Mouse (Mus musculus) kidney, postnatal 4 days (tissue): Measurements from ENCODE around the gene Prr15.
A peak's percentile ranks its signal among the peaks of the same experiment; 100 is the strongest.

Experiments
- DNase-seq, 2 experiments: peaks; one replicate each; pipeline ENCODE4 v3.0.0; 2021; ENCODE audit warnings: mixed read lengths in 2 of 2

The Prr15 gene

GRCm38 (mm10) chr6:54332203-54332602 lies 6.6 kb downstream of the Prr15 start:
- peak; percentile 20 to 40 for DNase-seq

- DNase-seq: peak; percentile 19 to 37
Measured at GRCm38 (mm10) chr6:54333116-54333651, 7.5 kb downstream of the Prr15 start.

- peak in 1 of 2 experiments; percentile 17 for DNase-seq
Measured at GRCm38 (mm10) chr6:54333652-54334396, 8.2 kb downstream of the Prr15 start.

GRCm38 (mm10) chr6:54337321-54337720 lies 11.7 kb downstream of the Prr15 start:
- no peak for DNase-seq

- DNase-seq: no peak
Measured at GRCm38 (mm10) chr6:54341133-54341532, 15.5 kb downstream of the Prr15 start.

- DNase-seq: no peak
Measured at GRCm38 (mm10) chr6:54342223-54342622, 16.6 kb downstream of the Prr15 start.

- peak; percentile 12 to 45 for DNase-seq
Measured at GRCm38 (mm10) chr6:54351860-54352259, 26.2 kb downstream of the Prr15 start.

- peak in 1 of 2 experiments; percentile 13 for DNase-seq
Measured at GRCm38 (mm10) chr6:54352931-54353690, 27.5 kb downstream of the Prr15 start.

GRCm38 (mm10) chr6:54353698-54354097 lies 28.1 kb downstream of the Prr15 start:
- DNase-seq: no peak

GRCm38 (mm10) chr6:54355626-54356025 lies 30.0 kb downstream of the Prr15 start:
- no peak for DNase-seq

- DNase-seq: peak; percentile 42 to 53
Measured at GRCm38 (mm10) chr6:54362526-54363324, 37.1 kb downstream of the Prr15 start.

- DNase-seq: no peak
Measured at GRCm38 (mm10) chr6:54364406-54365136, 38.9 kb downstream of the Prr15 start.

GRCm38 (mm10) chr6:54366607-54367006 lies 41.0 kb downstream of the Prr15 start:
- no peak for DNase-seq

- peak; percentile 62 to 74 for DNase-seq
Measured at GRCm38 (mm10) chr6:54368071-54368470, 42.4 kb downstream of the Prr15 start.

GRCm38 (mm10) chr6:54369913-54370542 lies 44.4 kb downstream of the Prr15 start:
- DNase-seq: peak; percentile 54 to 70

- DNase-seq: no peak
Measured at GRCm38 (mm10) chr6:54371874-54372273, 46.2 kb downstream of the Prr15 start.

- DNase-seq: no peak
Measured at GRCm38 (mm10) chr6:54379356-54379755, 53.7 kb downstream of the Prr15 start.
